Mouse (Mus musculus) kidney, adult 2 months (tissue): ENCODE measurements around the gene Iqschfp. TPM values are rescaled to one million over a fixed set of nuclear protein-coding genes. Genes with fewer than 3 reads are reported as not detected.

Source experiments
- DNase-seq: peaks from one replicate; pipeline ENCODE4 v3.0.0; 2021
- H3K27ac ChIP-seq: fragments of 200-500 bp; 2 replicates; pipeline ENCODE4 v1.5.1; 2012; ENCODE audit warnings: low read depth, low read length, control low read depth, inconsistent platforms; ENCODE audit not compliant: insufficient read depth
- H3K27me3 ChIP-seq: fragments of 200-500 bp; replicated peaks from 2 replicates; pipeline ENCODE4 v1.6.1; 2012; ENCODE audit warnings: mild to moderate bottlenecking, moderate library complexity, low read length, inconsistent platforms; ENCODE audit not compliant: control insufficient read depth, insufficient read depth
- H3K36me3 ChIP-seq: fragments of 200-500 bp; 2 replicates; pipeline ENCODE4 v1.6.1; 2012; ENCODE audit warnings: mild to moderate bottlenecking, moderate library complexity, low read length, inconsistent platforms; ENCODE audit not compliant: control insufficient read depth, insufficient read depth
- H3K4me1 ChIP-seq: fragments of 200-500 bp; 2 replicates; pipeline ENCODE4 v1.6.1; 2011; ENCODE audit warnings: low read length; ENCODE audit not compliant: control insufficient read depth, insufficient read depth
- H3K4me3 ChIP-seq: fragments of 200-500 bp; 2 replicates; pipeline ENCODE4 v1.5.1; 2011; ENCODE audit warnings: mild to moderate bottlenecking, low read depth, low read length, control low read depth; ENCODE audit not compliant: insufficient read depth
- CTCF ChIP-seq: fragments of 200-500 bp; conservative IDR thresholded peaks from 2 replicates; pipeline ENCODE4 v1.5.1; 2011; ENCODE audit warnings: low read depth, mild to moderate bottlenecking, control low read depth, low read length, moderate library complexity, mixed read lengths; ENCODE audit not compliant: insufficient read depth, insufficient read length
- POLR2A ChIP-seq: fragments of 200-500 bp; IDR thresholded peaks from one replicate; pipeline ENCODE4 v1.6.1; 2011; ENCODE audit warnings: low read depth, low read length, control low read depth
- whole genome bisulfite sequencing: fragments of 180-500 bp; shearing (Covaris S2); methylation state at CpG from one replicate; pipeline ENCODE4 v1.1.7; 2018; 5-methylcytosine and 5-hydroxymethylcytosine counted together
- polyA plus RNA-seq: library from polyadenylated mRNA; depleted of rRNA; stranded (reverse); fragments of >200 nt; gene quantifications from 2 replicates; pipeline ENCODE4 v1.2.3, GENCODE M21; 2012

The Iqschfp gene
- polyA plus RNA-seq, 1 experiment: not detected

DNA sequence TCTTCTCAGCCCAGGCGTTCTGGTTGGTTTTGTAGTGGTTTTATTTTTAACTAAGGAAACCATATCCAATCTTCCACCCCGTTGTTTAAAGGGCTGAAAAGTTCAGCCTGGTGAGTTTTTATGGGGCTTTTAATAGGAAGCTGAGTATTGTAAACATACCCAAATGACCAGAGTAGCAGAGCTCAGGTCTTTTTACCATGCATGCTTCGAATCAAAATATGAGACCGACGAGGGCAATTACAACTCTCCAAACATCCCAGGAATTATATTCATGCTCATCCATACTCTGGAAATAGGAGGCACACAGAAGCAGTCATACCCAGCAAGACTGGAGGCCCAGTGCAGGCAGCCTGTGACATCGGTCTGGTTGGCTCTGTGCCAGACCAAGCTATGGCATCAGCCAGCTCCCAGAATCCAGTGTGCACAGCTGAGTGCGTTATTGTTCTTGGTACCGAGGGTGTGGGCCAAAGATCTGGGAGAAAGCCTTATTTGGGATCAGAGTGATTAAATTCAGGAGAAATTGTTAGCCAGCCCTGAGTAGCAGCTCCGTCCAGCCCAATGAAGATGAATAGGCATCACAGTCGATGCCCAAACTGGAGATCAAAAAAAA is 703.4 kb downstream of the Iqschfp start:
- no peaks in the 10 kb centered on the region for H3K36me3 ChIP-seq
- H3K27me3 ChIP-seq: no peaks in the 10 kb centered on the region
- WGBS: 32% methylated on average over 10 of the region's 10 CpGs
- TF ChIP-seq POLR2A: no peak
- no peak for TF ChIP-seq CTCF
- peaks cover 20% of the 10 kb centered on the region for H3K4me1 ChIP-seq
- H3K27ac ChIP-seq: no peak overlapping the region
- DNase-seq: no peak
- H3K4me3 ChIP-seq: no peak overlapping the region

DNA sequence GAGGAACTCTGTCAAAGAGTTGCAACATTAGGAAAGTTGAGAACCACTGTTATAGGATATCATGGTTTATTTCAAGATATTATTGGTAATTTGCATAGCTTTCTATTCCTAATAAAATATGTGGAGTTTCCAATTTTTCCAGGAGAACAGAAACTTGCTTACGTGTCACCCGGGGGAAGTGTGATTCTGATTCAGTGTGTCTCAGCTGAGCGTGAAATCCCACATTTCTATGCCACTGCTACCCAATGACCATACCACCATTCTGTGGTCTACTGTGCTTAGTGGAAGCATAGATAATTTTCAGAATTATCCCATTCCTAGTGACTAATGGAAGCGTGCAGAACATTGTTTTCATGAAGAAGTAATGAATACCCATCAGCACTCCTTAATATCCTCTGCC is 704.9 kb downstream of the Iqschfp start:
- Histone ChIP-seq H3K4me3 (no peak overlapping the region), H3K36me3 (no peaks in the 10 kb centered on the region), H3K27ac (no peak overlapping the region), H3K27me3 (no peaks in the 10 kb centered on the region), H3K4me1 (peaks cover 24% of the 10 kb centered on the region)
- no peak for TF ChIP-seq POLR2A
- no peak for TF ChIP-seq CTCF
- 95% methylated on average over 4 of the region's 4 CpGs for WGBS
- no peak for DNase-seq

DNA sequence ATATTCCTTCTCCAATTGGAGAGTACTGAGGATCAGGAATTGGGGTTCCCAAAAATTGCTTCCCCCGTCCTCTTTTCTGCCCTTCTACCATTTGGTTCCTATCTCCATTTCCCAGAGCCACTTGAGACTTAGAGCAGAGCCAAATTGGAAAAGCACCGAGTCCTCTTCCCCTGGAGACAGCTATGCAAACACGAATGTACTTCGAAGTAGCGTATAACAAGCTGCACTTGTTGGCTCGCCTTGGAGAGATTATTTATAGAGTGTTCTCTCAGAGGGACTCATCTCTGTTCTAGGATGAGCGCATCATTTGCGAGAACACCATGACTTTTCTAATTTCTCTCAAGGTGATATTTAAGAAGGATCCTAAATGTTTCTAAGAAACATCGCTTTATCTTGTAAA is 710.9 kb downstream of the Iqschfp start:
- Histone ChIP-seq H3K27me3 (no peaks in the 10 kb centered on the region), H3K36me3 (no peaks in the 10 kb centered on the region), H3K4me3 (no peak overlapping the region), H3K27ac (no peak overlapping the region), H3K4me1 (peaks cover 12% of the 10 kb centered on the region; the same call in 1 of the 2 replicates)
- TF ChIP-seq CTCF: no peak
- no peak for TF ChIP-seq POLR2A
- no peak for DNase-seq
- 93% methylated on average over 9 of the region's 9 CpGs for WGBS

DNA sequence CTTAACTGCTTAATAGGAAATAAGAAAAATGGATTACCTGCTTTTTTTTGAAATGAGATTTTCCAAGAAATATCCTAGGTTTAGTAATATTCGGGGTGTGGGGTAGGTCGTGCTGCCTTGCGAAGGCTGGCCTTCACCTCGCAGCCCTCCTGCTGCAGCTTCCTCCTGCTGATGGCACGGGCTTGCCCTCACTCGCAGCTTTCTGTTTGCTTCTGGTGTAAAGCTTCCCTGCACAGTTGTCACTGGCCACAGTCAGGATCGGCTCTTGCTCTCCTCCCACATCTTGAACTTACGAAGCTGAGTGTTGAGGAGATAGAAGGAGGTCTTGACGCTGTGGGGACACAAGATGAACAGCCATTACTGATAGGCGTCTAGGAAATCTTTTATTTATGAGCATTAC is 712.4 kb downstream of the Iqschfp start:
- Histone ChIP-seq H3K4me3 (no peak overlapping the region), H3K36me3 (no peaks in the 10 kb centered on the region), H3K27me3 (no peaks in the 10 kb centered on the region), H3K4me1 (peaks cover 20% of the 10 kb centered on the region), H3K27ac (no peak overlapping the region)
- no peak for DNase-seq
- 81% methylated on average over 10 of the region's 10 CpGs for WGBS
- TF ChIP-seq CTCF: no peak
- TF ChIP-seq POLR2A: no peak

DNA sequence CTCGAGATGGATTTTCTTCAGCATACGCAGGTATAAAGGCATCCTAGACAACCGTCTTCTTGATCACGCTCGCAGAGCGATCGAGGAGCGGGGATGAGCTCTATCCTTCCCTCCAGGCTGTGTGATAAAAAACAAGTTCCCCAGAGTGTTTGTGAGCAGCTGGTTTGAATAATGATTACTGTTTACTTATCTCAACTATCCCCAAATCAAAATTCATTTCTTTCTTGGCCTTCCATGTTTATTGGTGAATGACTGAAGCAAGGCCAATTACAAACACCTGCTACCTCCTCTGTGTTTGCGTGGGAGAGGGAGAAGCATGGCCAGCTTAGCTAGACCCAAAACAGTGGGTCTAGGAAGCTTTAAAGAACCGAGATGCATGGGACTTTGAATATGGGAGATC is 712.9 kb downstream of the Iqschfp start:
- H3K36me3 ChIP-seq: no peaks in the 10 kb centered on the region
- 80% methylated on average over 10 of the region's 10 CpGs for WGBS
- H3K27me3 ChIP-seq: no peaks in the 10 kb centered on the region
- H3K4me1 ChIP-seq: peaks cover 20% of the 10 kb centered on the region
- TF ChIP-seq POLR2A: no peak
- TF ChIP-seq CTCF: no peak
- DNase-seq: no peak
- H3K27ac ChIP-seq: no peak overlapping the region
- no peak overlapping the region for H3K4me3 ChIP-seq

DNA sequence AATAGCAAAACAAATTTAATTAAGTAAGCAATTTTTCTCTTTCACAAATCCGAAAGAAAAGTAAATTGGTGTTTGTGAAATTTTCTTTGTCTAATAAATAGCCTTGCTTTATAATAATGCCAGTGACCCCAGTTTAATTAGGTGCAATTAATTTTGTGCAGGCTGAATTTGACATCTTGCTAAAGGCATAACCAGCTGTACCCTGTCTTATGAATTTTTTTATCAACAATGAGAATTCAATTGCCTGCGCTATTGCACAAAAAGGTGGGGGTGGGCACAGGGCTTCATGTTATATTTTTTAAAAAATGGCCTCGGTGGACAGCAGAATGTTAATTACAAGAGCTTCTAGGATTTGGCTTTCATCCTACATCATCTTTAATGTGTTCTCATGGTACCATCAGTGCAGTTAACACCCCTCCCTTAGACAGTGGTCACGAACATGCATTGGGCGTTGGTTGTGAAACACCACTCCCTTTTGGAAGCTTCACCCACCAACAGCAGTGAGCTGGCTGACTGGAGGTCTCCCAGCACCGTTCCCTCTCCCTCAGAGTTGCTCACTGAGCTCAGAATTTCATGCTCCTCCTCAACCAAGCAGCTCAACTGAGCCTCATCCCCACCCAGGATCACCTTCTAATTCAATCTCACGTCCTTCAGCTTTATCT is 714.0 kb downstream of the Iqschfp start:
- Histone ChIP-seq H3K36me3 (no peaks in the 10 kb centered on the region), H3K27ac (no peak overlapping the region), H3K4me3 (no peak overlapping the region), H3K4me1 (peaks cover 19% of the 10 kb centered on the region), H3K27me3 (no peaks in the 10 kb centered on the region)
- WGBS: 84% methylated on average over 7 of the region's 7 CpGs
- TF ChIP-seq CTCF: no peak
- TF ChIP-seq POLR2A: no peak
- no peak for DNase-seq

DNA sequence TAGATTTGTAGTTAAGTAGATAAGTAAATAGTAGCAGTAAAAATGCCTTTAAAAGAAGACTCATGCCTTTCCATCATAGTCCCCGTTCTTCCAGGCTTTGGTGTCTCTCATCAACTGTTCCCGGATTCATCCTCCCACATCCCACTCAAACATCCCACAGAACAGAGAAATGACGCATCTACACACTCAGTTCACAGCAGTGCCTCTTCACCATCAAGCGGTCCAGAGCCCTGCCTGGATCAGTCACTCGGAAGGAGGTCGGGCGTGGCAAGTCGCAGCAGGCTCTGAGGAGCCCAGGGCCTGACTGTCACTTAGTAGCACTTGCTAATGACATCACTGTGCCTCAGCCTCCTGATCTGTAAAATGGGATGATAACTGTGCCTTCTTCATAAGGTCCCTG is 714.7 kb downstream of the Iqschfp start:
- Histone ChIP-seq H3K27ac (no peak overlapping the region), H3K4me1 (peaks cover 19% of the 10 kb centered on the region), H3K4me3 (no peak overlapping the region), H3K36me3 (no peaks in the 10 kb centered on the region), H3K27me3 (no peaks in the 10 kb centered on the region)
- WGBS: 89% methylated on average over 8 of the region's 8 CpGs
- TF ChIP-seq POLR2A (no peak), CTCF (no peak)
- no peak for DNase-seq
